Mouse (Mus musculus) yolk sac, embryonic 10.5 days (tissue): ENCODE measurements around the gene Cdc42bpb.

Experiments
- DNase-seq: peaks from one replicate; pipeline ENCODE4 v3.0.0-alpha.2; 2017; ENCODE audit warnings: low spot score

Gene Cdc42bpb

GRCm38 (mm10) chr12:111283573-111283972 is 93.9 kb downstream of the Cdc42bpb start:
- DNase-seq: no peak

- DNase-seq: peak; percentile 61
Observed at GRCm38 (mm10) chr12:111276371-111276770, 101.1 kb downstream of the Cdc42bpb start.

- DNase-seq: no peak
Observed at GRCm38 (mm10) chr12:111275150-111275841, 102.2 kb downstream of the Cdc42bpb start.

GRCm38 (mm10) chr12:111274447-111275149 is 102.9 kb downstream of the Cdc42bpb start:
- no peak for DNase-seq

- DNase-seq: no peak
Observed at GRCm38 (mm10) chr12:111274006-111274405, 103.5 kb downstream of the Cdc42bpb start.

GRCm38 (mm10) chr12:111272420-111272819 is 105.1 kb downstream of the Cdc42bpb start:
- peak; percentile 82 for DNase-seq

- DNase-seq: no peak
Observed at GRCm38 (mm10) chr12:111271966-111272365, 105.6 kb downstream of the Cdc42bpb start.

- no peak for DNase-seq
Observed at GRCm38 (mm10) chr12:111271406-111271805, 106.1 kb downstream of the Cdc42bpb start.

- peak; percentile 88 for DNase-seq
Observed at GRCm38 (mm10) chr12:111270629-111271277, 106.8 kb downstream of the Cdc42bpb start, which contains the start of gene Amn. Gene Amn, plus strand, starts transcription at chr12:111271095.

GRCm38 (mm10) chr12:111267673-111268325 is 109.7 kb downstream of the Cdc42bpb start:
- peak; percentile 74 for DNase-seq

- no peak for DNase-seq
Observed at GRCm38 (mm10) chr12:111266592-111266991, 110.9 kb downstream of the Cdc42bpb start.

GRCm38 (mm10) chr12:111265212-111265611 is 112.3 kb downstream of the Cdc42bpb start:
- no peak for DNase-seq

GRCm38 (mm10) chr12:111263650-111264049 is 113.9 kb downstream of the Cdc42bpb start:
- no peak for DNase-seq

- DNase-seq: no peak
Observed at GRCm38 (mm10) chr12:111251227-111251626, 126.3 kb downstream of the Cdc42bpb start.

GRCm38 (mm10) chr12:111250116-111250515 is 127.4 kb downstream of the Cdc42bpb start:
- no peak for DNase-seq

- no peak for DNase-seq
Observed at GRCm38 (mm10) chr12:111249095-111249494, 128.4 kb downstream of the Cdc42bpb start.

- no peak for DNase-seq
Observed at GRCm38 (mm10) chr12:111246808-111247464, 130.6 kb downstream of the Cdc42bpb start.

GRCm38 (mm10) chr12:111245070-111245469 is 132.4 kb downstream of the Cdc42bpb start:
- no peak for DNase-seq

- DNase-seq: no peak
Observed at GRCm38 (mm10) chr12:111243733-111244132, 133.8 kb downstream of the Cdc42bpb start.
